Mouse (Mus musculus): ENCODE measurements around the gene Ggn.
A peak's percentile ranks its signal among the peaks of the same experiment; 100 is the strongest.
"Not testable (repeated sequence)": the region's sequence is repeated elsewhere in the genome, so short reads cannot be mapped to it uniquely, and the experiment has no call there.

Gene Ggn

DNA sequence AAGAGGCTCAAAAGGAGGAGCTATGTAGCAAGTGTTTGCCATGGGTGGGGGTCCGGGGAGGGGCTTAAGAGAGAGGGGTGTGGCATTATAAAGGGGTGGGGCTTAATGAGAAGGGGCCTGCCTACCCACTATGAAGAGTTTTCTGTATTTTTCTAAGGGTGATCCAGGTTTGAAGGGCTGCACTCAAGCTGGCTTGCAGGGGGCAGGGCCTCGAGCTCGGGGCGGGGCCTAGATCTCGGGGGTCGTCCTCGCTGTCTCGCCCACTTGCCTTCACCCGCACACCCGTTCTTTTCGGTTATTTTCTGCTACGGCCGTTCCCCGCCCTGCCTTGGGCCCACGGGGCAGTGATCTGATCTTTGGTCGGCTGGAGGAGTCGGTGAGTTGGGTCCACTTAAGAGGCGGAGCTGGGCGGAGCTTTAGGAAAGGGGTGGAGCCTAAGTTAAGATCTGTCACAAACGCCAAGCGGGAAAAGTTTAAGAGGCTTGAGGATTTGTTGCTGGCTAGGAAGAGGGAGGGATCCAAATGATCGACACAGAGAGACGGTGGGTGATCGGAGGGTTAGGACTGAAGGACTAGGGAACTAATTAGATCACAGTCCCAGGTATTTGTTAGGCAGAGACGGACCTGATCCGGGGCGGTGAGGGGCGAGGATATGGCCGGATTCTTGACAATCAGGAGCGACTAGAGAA lies at the start of gene Ggn, which contains the start of gene Spred3:
Gene Ggn, plus strand, starts transcription at position 145 of the 689 bp plus-strand sequence.
Gene Spred3, minus strand, starts transcription at position 346 of the 689 bp plus-strand sequence.
- no peak for DNase-seq (ENCODE audit: low spot score)

DNA sequence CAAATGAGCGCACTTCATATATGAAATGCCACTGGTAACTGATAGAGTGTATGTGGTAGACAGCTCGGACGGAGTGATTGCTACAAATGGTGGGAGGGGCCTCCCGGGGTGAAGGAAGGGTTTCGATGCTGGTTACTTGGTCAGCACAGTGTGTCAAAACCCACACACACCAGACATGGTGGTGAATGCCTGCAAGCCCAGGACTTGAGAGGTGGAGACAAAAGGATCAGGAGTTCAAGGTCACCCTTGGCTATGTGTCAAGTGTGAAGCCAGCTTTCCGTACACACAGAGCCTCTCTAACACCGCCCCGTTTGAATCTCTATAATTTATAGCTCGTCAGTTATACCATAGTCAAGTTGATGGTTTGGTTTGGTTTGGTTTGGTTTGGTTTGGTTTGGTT lies 47.2 kb upstream of the Ggn start:
- no peak for DNase-seq (ENCODE audit: low spot score)

- DNase-seq (ENCODE audit: low spot score), result no peak
Observed at GRCm38 (mm10) chr7:29123531-29124358, 46.3 kb upstream of the Ggn start.

- DNase-seq (ENCODE audit: low spot score), result no peak
Observed at GRCm38 (mm10) chr7:29124970-29125369, 45.0 kb upstream of the Ggn start, which contains the start of gene Ryr1. Ryr1 (minus strand) TSS chr7:29125179.

DNA sequence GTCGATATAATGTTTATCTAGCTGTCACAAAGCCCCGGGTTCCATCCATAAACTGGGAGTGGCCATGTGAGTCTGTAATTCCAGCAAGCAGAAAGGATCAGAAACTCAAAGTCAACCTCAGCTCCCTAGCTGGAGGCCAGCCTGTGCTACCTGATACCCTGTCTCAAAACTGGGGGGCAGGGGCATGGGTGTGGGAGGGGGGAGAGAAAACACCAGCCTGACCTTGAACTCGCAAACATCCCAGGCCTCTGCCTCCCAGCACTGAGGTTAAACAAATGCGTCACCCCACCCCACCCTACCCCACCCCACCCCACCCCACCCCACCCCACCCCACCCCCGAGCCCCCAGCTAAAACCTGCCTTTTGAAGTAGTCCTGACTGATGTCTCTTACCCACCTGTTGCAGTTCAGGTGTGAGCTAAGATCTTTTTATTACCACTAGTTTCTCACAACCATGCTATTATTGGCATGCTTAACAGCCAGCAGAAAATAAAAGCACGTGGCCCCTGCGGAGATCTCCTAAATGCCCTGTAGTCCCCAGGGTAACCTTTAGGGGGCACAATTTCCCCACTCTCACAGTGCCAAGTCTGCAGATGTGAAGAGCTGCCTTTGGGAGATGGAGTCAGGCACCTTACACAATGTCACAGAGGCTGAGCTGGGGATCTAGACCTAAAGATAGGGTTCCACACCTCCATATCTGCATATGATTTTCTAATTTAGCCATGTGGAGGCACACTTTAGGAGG lies 43.7 kb upstream of the Ggn start:
- DNase-seq (ENCODE audit: low spot score), result no peak

DNA sequence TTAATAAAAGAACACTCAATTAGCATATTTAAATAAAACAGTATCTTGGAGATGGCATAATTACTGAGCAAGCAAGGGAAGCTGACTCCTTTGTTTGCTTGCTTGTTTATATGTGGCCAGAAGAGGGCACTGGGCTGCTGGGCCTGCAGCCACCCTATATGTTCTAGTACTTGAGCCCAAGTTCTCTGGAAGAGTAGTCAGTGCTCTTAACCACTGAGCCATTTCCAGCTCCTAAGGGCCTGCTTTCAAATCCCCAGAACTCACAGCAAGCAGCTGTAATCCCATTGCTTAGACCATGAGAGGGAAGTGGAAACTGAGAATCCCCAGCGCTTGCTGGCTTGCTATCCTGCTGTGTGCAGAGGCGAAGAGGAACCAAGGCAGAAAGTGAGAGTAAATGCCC lies 41.3 kb upstream of the Ggn start:
- DNase-seq (ENCODE audit: low spot score), result no peak

DNA sequence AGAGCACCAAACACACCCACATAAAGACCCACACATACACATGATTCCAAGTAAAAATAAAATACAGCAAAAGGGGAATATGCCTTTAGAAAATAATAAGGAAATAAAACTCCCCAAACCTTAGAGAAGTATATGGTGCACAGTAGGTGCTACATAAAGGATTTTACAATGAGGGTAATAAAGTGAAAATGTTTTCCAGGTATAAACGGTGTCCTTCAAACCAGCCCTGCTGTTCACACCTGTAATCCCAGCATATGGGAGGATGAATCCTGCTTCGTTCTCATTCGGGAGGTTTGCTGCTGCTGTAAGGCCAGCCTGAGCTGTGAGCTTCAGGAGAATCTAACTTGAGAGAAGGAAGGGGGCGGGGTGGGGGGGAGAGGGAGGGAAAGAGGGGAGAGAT lies 35.8 kb upstream of the Ggn start:
- no peak for DNase-seq (ENCODE audit: low spot score)

DNA sequence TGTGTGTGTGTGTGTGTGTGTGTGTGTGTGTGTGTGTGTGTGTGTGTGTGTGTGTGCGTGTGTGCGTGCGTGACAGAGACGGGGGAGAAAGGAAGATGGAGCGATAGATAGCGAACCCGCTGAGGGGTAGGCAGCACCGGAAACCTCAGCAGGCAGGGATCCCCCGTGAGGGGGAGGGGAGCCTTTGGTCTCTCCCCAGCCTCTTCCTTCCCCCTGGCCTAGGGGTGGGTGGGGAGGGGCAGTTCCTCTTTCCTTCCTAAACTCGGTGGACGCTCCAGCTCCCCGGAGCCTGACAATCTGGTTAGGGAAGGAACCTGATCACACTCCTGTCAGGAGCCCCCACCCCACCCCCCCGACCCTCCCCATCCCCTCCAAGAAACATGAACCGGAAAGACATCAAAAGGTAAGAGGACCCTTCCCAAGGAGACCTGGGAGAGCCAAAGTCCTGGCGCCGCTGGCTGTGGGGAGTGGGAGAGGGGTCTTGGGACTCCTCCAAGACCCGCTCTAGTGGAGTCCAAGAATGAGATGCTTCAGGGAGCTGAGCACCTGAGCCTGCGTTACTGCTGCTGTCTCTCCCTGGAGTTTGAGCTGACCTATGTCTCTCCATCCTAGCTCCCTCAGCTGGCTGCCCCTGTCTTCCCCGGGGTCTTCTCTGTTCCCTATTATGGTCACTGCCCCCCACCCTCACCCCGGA lies 35.2 kb upstream of the Ggn start, which contains the start of gene Rasgrp4:
Gene Rasgrp4, plus strand, starts transcription at position 159 of the 694 bp plus-strand sequence.
- DNase-seq (ENCODE audit: low spot score), result no peak

GRCm38 (mm10) chr7:29137429-29137828 lies 32.6 kb upstream of the Ggn start:
- no peak for DNase-seq (ENCODE audit: low spot score)

- not testable (repeated sequence) for DNase-seq (ENCODE audit: low spot score)
Observed at GRCm38 (mm10) chr7:29139237-29139636, 30.8 kb upstream of the Ggn start.

DNA sequence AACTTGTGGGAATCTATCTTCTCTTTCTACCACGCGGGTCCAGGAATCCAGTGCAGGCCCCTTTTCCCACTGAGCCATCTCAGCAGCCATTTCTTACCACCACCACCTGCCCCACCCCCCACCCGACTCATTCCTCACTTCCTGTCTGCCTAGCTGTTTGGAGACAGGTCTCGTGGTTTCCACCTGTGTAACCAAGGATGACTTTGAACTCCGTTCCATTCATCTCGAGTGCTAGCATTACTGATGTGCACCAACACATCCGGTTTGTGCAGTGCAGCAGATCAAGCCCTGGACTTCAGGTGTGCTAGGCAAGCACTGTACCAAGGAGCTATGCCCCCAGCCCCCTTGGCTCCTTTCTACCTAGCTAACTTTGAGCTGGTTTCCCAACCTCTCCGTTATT lies 28.6 kb upstream of the Ggn start:
- no peak for DNase-seq (ENCODE audit: low spot score)

GRCm38 (mm10) chr7:29144006-29144405 lies 26.0 kb upstream of the Ggn start:
- DNase-seq (ENCODE audit: low spot score), result no peak

GRCm38 (mm10) chr7:29146625-29147367 lies 23.2 kb upstream of the Ggn start:
- DNase-seq (ENCODE audit: low spot score), result no peak

DNA sequence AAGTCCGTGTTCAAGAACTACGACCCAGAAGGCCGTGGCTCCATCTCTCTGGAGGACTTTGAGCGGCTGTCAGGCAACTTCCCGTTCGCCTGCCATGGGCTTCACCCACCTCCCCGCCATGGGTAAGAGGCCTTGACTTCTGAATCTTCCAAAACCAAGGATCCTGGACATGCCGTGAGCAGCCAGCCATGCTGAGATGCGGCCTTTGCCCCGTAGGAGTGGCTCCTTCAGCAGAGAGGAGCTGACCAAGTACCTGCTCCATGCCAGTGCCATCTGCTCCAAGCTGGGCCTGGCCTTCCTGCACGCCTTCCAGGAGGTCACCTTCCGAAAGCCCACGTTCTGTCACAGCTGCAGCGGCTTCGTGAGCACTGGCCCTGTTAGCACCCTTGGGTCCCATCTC lies 21.2 kb upstream of the Ggn start:
- no peak for DNase-seq (ENCODE audit: low spot score)

DNA sequence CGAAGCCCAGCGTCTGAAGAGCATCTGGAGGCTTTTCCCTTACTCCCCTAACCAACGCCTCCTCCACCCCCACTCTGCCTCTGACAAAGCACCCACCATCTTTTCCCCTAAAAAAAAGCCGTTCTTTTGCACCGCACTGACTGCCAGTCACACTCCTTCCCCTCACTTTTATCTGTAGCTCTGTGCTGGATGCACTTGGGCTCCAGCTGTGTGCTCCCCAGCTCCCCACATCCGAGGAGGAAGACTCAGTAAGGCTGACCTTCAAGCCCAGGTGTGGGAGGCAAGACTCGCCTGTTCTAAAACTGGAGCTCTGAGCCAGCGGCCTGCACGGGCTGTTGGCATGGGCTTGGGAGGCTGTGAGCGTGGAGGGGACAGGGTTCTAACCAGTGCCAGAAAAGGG lies 18.5 kb upstream of the Ggn start:
- DNase-seq (ENCODE audit: low spot score), result no peak

- DNase-seq (ENCODE audit: low spot score), result no peak
Observed at GRCm38 (mm10) chr7:29154018-29154720, 15.8 kb upstream of the Ggn start.

- peak; percentile 54 for DNase-seq (ENCODE audit: low spot score)
Observed at GRCm38 (mm10) chr7:29155196-29155837, 14.7 kb upstream of the Ggn start.

DNA sequence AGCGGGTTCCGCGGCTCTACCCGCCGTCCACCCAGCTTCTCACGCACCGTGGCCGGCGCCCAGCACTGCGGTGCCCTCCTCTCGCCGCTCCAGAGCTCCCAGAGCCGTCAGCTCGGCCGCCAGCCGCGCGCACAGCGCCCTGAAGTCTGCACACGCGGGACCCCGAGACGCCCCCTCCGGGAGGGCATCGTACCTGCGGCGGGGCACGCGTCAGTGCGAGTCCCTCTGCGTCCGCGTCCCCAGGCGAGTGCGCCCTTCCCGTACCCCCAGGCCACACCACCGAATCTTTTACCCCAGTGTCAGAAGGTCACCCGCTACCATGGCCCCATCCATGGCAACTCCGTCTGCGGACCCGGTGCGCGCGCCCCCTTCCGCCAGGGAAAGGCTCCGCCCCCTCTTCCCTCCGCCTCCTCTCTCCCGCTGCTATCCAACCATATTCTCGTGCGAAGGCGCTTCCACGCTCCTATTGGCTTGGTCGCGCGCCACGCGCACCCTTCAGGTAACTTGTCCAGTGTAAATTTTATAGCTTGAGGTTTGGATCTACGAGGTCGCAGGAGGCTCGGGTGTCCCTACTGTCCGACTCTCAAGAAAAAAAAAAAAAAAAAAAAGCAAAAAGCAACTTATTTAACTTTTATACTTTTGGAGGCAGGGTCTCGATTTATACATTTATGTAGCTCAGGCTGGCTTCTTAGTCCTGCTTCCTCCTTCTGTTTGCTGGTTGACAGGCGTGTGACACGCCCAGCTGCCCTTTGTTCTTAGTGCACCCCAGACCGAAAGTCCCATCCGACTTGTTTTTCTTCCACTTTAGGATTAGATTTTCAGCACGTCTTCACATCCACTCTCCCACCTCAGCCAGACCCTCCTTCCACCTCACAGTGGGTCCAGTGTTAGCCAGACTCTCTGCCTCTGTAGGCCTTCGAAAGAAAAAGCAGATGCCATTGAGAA lies 13.9 kb upstream of the Ggn start, which contains the start of gene Fam98c:
Gene Fam98c, minus strand, starts transcription at position 397 of the 945 bp plus-strand sequence.
- no peak for DNase-seq (ENCODE audit: low spot score)

GRCm38 (mm10) chr7:29158264-29158663 lies 11.7 kb upstream of the Ggn start:
- no peak for DNase-seq (ENCODE audit: low spot score)

Data from urinary bladder, postnatal 10 days (tissue).